Mouse (Mus musculus): ENCODE results near the gene Tenm4. TPM values are rescaled to one million over a fixed set of nuclear protein-coding genes. Genes with fewer than 3 reads are reported as not detected.

Tenm4 gene
- polyA plus RNA-seq, 1 experiment from 2014 or later = 5.0 TPM

DNA sequence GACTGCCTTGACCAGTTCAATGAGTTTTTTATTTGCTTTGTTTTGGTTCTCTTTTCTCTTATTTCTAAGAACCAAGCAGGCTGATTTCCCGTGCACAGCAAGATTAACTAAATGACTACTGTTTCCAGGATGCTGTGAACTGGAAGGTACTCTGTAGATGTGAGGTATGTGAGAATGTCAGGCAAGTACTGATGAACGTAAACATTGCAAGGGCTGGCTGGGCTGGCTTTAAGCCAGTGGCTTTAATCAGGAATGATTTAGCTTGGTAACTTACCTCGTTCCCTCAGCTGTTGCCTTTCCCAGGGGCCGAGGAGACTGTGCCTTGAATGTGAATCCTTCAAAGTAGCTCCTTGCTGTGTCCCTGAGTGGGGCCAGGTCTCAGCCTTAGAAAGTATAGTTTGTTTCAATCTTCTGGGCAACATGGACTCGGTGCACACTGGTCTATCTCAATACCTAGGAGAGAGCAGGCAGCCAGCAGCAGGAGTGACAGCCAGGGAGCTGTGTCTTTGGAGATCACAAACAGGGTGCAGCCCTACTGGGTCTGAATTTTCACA, 134.4 kb downstream of the Tenm4 start:
- Histone ChIP-seq H3K36me3 (ENCODE audit: insufficient read depth, low read length) (no peaks in the 10 kb centered on the region), H3K9me3 (ENCODE audit: low read length) (no peaks in the 10 kb centered on the region), H3K27ac (ENCODE audit: low read length) (no peak overlapping the region), H3K4me1 (ENCODE audit: insufficient read depth, low read depth, low read length) (no peaks in the 10 kb centered on the region), H3K4me2 (replicated peaks; ENCODE audit: low read depth, low read length) (no peak overlapping the region), H3K9ac (replicated peaks; ENCODE audit: low read depth) (no peak overlapping the region), H3K4me3 (ENCODE audit: low read depth, low read length) (no peak overlapping the region), H3K27me3 (replicated peaks; ENCODE audit: insufficient read depth, low read length) (no peaks in the 10 kb centered on the region)
- WGBS = 39% methylated on average over 5 of the region's 5 CpGs
- no peak for DNase-seq (ENCODE audit: low spot score)
- ATAC-seq = no peak
- no peak for TF ChIP-seq EP300 (IDR thresholded peaks at IDR 0.05)
- no peak for TF ChIP-seq CTCF (IDR thresholded peaks at IDR 0.05)

GRCm38 (mm10) chr7:96308106-96308505, 137.1 kb downstream of the Tenm4 start:
- Histone ChIP-seq H3K4me1 (ENCODE audit: insufficient read depth, low read depth, low read length) (no peaks in the 10 kb centered on the region), H3K36me3 (ENCODE audit: insufficient read depth, low read length) (no peaks in the 10 kb centered on the region), H3K27ac (ENCODE audit: low read length) (no peak overlapping the region), H3K4me3 (ENCODE audit: low read depth, low read length) (no peak overlapping the region), H3K27me3 (replicated peaks; ENCODE audit: insufficient read depth, low read length) (no peaks in the 10 kb centered on the region), H3K9me3 (ENCODE audit: low read length) (no peaks in the 10 kb centered on the region), H3K4me2 (replicated peaks; ENCODE audit: low read depth, low read length) (no peak overlapping the region), H3K9ac (replicated peaks; ENCODE audit: low read depth) (no peak overlapping the region)
- DNase-seq (ENCODE audit: low spot score) = no peak
- no peak for TF ChIP-seq CTCF (IDR thresholded peaks at IDR 0.05)
- TF ChIP-seq EP300 (IDR thresholded peaks at IDR 0.05) = no peak
- WGBS = 57% methylated on average over 6 of the region's 6 CpGs
- ATAC-seq = no peak

DNA sequence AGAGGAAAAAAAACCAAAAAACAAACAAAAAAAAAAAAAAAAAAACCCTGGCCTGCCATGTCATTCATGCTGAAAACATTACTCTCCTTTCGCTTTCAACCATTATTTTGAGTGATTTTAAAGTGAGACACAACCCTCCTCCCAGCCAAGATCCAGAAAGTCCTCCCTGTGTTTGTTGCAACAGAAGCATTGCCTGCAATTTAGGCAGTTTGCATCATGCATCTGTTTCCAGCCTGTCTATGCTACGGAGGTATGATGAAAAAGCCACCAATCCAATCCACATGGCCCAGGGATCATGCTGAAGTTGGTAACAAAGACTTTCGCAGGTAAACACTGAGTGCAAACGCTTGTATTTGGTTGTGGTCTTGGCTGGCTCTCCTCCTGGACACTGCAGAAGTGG, 158.3 kb downstream of the Tenm4 start:
- Histone ChIP-seq H3K9ac (replicated peaks; ENCODE audit: low read depth) (no peak overlapping the region), H3K9me3 (ENCODE audit: low read length) (no peaks in the 10 kb centered on the region), H3K4me1 (ENCODE audit: insufficient read depth, low read depth, low read length) (no peaks in the 10 kb centered on the region), H3K36me3 (ENCODE audit: insufficient read depth, low read length) (no peaks in the 10 kb centered on the region), H3K27me3 (replicated peaks; ENCODE audit: insufficient read depth, low read length) (no peaks in the 10 kb centered on the region), H3K4me3 (ENCODE audit: low read depth, low read length) (no peak overlapping the region), H3K4me2 (replicated peaks; ENCODE audit: low read depth, low read length) (no peak overlapping the region), H3K27ac (ENCODE audit: low read length) (no peak overlapping the region)
- WGBS = 71% methylated on average over 4 of the region's 4 CpGs
- TF ChIP-seq CTCF (IDR thresholded peaks at IDR 0.05) (no peak), EP300 (IDR thresholded peaks at IDR 0.05) (no peak)
- ATAC-seq (no peak), DNase-seq (ENCODE audit: low spot score) (no peak)

GRCm38 (mm10) chr7:96331186-96331585, 160.1 kb downstream of the Tenm4 start:
- H3K27me3 ChIP-seq (replicated peaks; ENCODE audit: insufficient read depth, low read length) = no peaks in the 10 kb centered on the region
- no peak overlapping the region for H3K27ac ChIP-seq (ENCODE audit: low read length)
- no peak overlapping the region for H3K4me3 ChIP-seq (ENCODE audit: low read depth, low read length)
- H3K36me3 ChIP-seq (ENCODE audit: insufficient read depth, low read length) = no peaks in the 10 kb centered on the region
- TF ChIP-seq EP300 (IDR thresholded peaks at IDR 0.05) (no peak), CTCF (IDR thresholded peaks at IDR 0.05) (no peak)
- H3K9me3 ChIP-seq (ENCODE audit: low read length) = no peaks in the 10 kb centered on the region
- ATAC-seq = no peak
- H3K4me2 ChIP-seq (replicated peaks; ENCODE audit: low read depth, low read length) = no peak overlapping the region
- DNase-seq (ENCODE audit: low spot score) = no peak
- H3K4me1 ChIP-seq (ENCODE audit: insufficient read depth, low read depth, low read length) = no peaks in the 10 kb centered on the region
- no peak overlapping the region for H3K9ac ChIP-seq (replicated peaks; ENCODE audit: low read depth)
- 53% methylated on average over 1 of the region's 1 CpGs for WGBS

DNA sequence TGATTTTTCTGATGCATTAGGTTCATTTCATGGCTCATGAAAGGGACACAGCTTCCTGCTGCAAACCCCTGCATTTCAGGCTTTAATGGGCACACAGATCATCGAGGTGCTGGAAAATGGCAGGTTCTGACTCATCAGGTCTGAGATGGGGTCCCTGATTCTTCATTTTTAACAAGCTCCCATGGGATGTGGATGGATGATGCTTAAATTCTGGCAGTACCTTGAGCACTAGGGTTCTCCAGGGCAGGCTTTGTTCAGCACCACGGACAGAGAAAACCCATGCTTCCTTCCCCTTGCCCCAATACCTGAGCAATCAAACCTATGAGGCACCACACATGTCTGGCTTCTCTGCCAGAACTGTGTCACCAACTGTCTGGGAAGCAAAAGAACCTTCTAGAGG, 163.3 kb downstream of the Tenm4 start:
- DNase-seq (ENCODE audit: low spot score) (no peak), ATAC-seq (no peak)
- H3K9me3 ChIP-seq (ENCODE audit: low read length) = no peaks in the 10 kb centered on the region
- 34% methylated on average over 2 of the region's 2 CpGs for WGBS
- no peak overlapping the region for H3K4me2 ChIP-seq (replicated peaks; ENCODE audit: low read depth, low read length)
- no peak overlapping the region for H3K4me3 ChIP-seq (ENCODE audit: low read depth, low read length)
- TF ChIP-seq EP300 (IDR thresholded peaks at IDR 0.05) (no peak), CTCF (IDR thresholded peaks at IDR 0.05) (no peak)
- H3K9ac ChIP-seq (replicated peaks; ENCODE audit: low read depth) = no peak overlapping the region
- H3K27ac ChIP-seq (ENCODE audit: low read length) = no peak overlapping the region
- H3K36me3 ChIP-seq (ENCODE audit: insufficient read depth, low read length) = no peaks in the 10 kb centered on the region
- no peaks in the 10 kb centered on the region for H3K4me1 ChIP-seq (ENCODE audit: insufficient read depth, low read depth, low read length)
- no peaks in the 10 kb centered on the region for H3K27me3 ChIP-seq (replicated peaks; ENCODE audit: insufficient read depth, low read length)

DNA sequence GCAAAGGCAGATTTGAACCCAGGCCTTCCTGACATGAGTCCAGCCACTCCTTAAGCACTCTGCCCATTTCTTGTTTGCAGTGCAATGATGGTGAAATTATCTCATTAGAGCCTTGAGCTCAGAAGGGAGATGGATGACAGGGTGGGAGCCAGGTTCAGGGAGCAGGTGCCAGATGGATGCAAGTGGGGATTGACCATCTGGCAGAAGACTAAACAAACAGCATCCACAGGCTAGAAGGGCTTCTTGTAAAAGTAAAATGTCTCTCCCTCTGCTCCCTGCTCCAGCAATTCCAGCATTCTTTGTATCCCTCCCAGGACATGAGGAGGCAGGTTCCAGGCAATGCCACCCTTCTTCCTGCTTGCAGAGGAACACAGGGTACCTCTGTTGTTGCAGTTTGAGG, 165.3 kb downstream of the Tenm4 start:
- Histone ChIP-seq H3K9ac (replicated peaks; ENCODE audit: low read depth) (no peak overlapping the region), H3K27me3 (replicated peaks; ENCODE audit: insufficient read depth, low read length) (no peaks in the 10 kb centered on the region), H3K4me1 (ENCODE audit: insufficient read depth, low read depth, low read length) (no peaks in the 10 kb centered on the region), H3K27ac (ENCODE audit: low read length) (no peak overlapping the region), H3K4me3 (ENCODE audit: low read depth, low read length) (no peak overlapping the region), H3K4me2 (replicated peaks; ENCODE audit: low read depth, low read length) (no peak overlapping the region), H3K36me3 (ENCODE audit: insufficient read depth, low read length) (no peaks in the 10 kb centered on the region), H3K9me3 (ENCODE audit: low read length) (no peaks in the 10 kb centered on the region)
- no peak for ATAC-seq
- TF ChIP-seq EP300 (IDR thresholded peaks at IDR 0.05) (no peak), CTCF (IDR thresholded peaks at IDR 0.05) (no peak)
- no peak for DNase-seq (ENCODE audit: low spot score)

DNA sequence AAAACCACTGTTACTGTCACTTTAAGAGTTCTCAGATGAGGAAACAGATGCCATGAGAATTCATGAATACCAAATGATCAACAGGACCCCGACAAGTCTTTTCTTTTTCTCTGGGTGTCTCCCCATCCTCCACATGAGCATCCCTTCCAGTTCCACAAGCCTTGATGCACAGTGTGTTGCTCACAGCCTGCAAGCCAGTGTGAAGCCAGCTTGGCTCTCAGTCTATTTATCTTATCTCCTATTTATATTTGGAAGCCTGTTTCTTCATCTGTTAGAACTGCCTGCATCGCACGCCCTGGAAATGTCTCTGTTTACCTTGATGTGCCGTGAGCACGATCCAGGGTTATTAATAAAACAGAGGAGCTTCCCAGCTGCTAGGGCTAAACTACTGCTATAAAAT, 169.8 kb downstream of the Tenm4 start:
- H3K4me1 ChIP-seq (ENCODE audit: insufficient read depth, low read depth, low read length) = no peaks in the 10 kb centered on the region
- H3K9ac ChIP-seq (replicated peaks; ENCODE audit: low read depth) = no peak overlapping the region
- no peaks in the 10 kb centered on the region for H3K36me3 ChIP-seq (ENCODE audit: insufficient read depth, low read length)
- H3K27ac ChIP-seq (ENCODE audit: low read length) = no peak overlapping the region
- H3K9me3 ChIP-seq (ENCODE audit: low read length) = no peaks in the 10 kb centered on the region
- H3K4me3 ChIP-seq (ENCODE audit: low read depth, low read length) = no peak overlapping the region
- no peak overlapping the region for H3K4me2 ChIP-seq (replicated peaks; ENCODE audit: low read depth, low read length)
- H3K27me3 ChIP-seq (replicated peaks; ENCODE audit: insufficient read depth, low read length) = no peaks in the 10 kb centered on the region
- ATAC-seq (no peak), DNase-seq (ENCODE audit: low spot score) (no peak)
- 34% methylated on average over 5 of the region's 5 CpGs for WGBS
- TF ChIP-seq CTCF (IDR thresholded peaks at IDR 0.05) (no peak), EP300 (IDR thresholded peaks at IDR 0.05) (no peak)

Measured in lung, postnatal 0 days (tissue).